ENCODE assay signal across 30 mouse cellular contexts in the genomic region with DNA sequence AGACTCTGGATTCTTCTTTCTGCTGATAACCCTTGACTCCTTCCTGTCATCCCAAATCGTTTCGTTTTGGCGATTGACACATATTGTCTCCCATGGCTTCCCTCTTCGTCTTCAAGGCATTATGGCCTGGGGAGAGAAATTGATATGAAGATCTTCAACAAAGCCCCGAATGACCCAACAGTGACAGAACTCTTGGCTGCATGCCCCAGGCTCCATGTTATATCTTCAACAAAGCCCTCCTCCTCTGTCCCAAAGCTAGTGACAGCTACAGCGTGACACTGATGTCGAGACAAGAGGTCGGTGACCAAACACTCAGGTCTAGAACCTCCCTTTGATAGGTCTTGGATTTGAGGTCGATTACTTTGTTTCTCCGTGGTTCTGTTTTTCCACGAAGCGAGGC.
"Had no signal": no experiment of that assay in that cellular context is flagged by ENCODE, and none has a peak within 500 bp of the region (broad histone marks: within the 10 kb centered on the region; RNA-seq: fewer than 3 reads in every experiment).

No protein-coding gene starts in this region.

- H3K4me2 ChIP-seq: limb, embryonic 12.5 days; limb, embryonic 13.5 days; limb, embryonic 15.5 days; liver, embryonic 11.5 days; liver, embryonic 12.5 days; liver, embryonic 13.5 days; liver, embryonic 15.5 days; lung, embryonic 15.5 days; midbrain, embryonic 11.5 days; midbrain, embryonic 12.5 days; midbrain, embryonic 13.5 days; midbrain, embryonic 15.5 days; neural tube, embryonic 12.5 days had no signal

- H3K27ac ChIP-seq: limb, embryonic 10.5 days; limb, embryonic 12.5 days; limb, embryonic 13.5 days; limb, embryonic 15.5 days; liver, embryonic 12.5 days; liver, embryonic 13.5 days; liver, embryonic 14.5 days; liver, embryonic 15.5 days; lung, embryonic 15.5 days; macrophage; midbrain, embryonic 10.5 days; midbrain, embryonic 12.5 days; midbrain, embryonic 13.5 days; midbrain, embryonic 15.5 days; neural tube, embryonic 12.5 days had no signal

- H3K9me3 ChIP-seq: limb, embryonic 10.5 days; limb, embryonic 12.5 days; limb, embryonic 13.5 days; limb, embryonic 15.5 days; liver, embryonic 12.5 days; liver, embryonic 13.5 days; liver, embryonic 15.5 days; lung, embryonic 15.5 days; midbrain, embryonic 10.5 days; midbrain, embryonic 12.5 days; midbrain, embryonic 13.5 days; midbrain, embryonic 15.5 days; neural tube, embryonic 12.5 days had no signal

- H3K4me3 ChIP-seq: limb, embryonic 10.5 days; limb, embryonic 12.5 days; limb, embryonic 13.5 days; limb, embryonic 15.5 days; liver, embryonic 12.5 days; liver, embryonic 13.5 days; liver, embryonic 15.5 days; lung, embryonic 15.5 days; megakaryocyte, embryonic 14.5 days; midbrain, embryonic 10.5 days; midbrain, embryonic 12.5 days; midbrain, embryonic 13.5 days; midbrain, embryonic 15.5 days; myocyte; neural tube, embryonic 12.5 days had no signal

- H3K9ac ChIP-seq: limb, embryonic 12.5 days; limb, embryonic 13.5 days; limb, embryonic 15.5 days; liver, embryonic 12.5 days; liver, embryonic 13.5 days; liver, embryonic 14.5 days; liver, embryonic 15.5 days; liver, postnatal 0 days; lung, embryonic 15.5 days; midbrain, embryonic 12.5 days; midbrain, embryonic 13.5 days; midbrain, embryonic 15.5 days; neural tube, embryonic 12.5 days had no signal

- H3K27me3 ChIP-seq: limb, embryonic 12.5 days; limb, embryonic 13.5 days; limb, embryonic 15.5 days; liver, embryonic 12.5 days; liver, embryonic 13.5 days; liver, embryonic 15.5 days; lung, embryonic 15.5 days; midbrain, embryonic 12.5 days; midbrain, embryonic 13.5 days; midbrain, embryonic 15.5 days; neural tube, embryonic 12.5 days had no signal

- H3K36me3 ChIP-seq: limb, embryonic 10.5 days; limb, embryonic 12.5 days; limb, embryonic 13.5 days; limb, embryonic 15.5 days; liver, embryonic 12.5 days; liver, embryonic 13.5 days; liver, embryonic 15.5 days; lung, embryonic 15.5 days; midbrain, embryonic 10.5 days; midbrain, embryonic 12.5 days; midbrain, embryonic 13.5 days; midbrain, embryonic 15.5 days; neural tube, embryonic 12.5 days had no signal

- ATAC-seq: liver, embryonic 12.5 days; liver, postnatal 0 days; lung, postnatal 0 days; midbrain, embryonic 13.5 days; midbrain, embryonic 15.5 days; midbrain, embryonic 16.5 days had no signal

- H3K4me1 ChIP-seq: limb, embryonic 10.5 days; limb, embryonic 12.5 days; limb, embryonic 13.5 days; limb, embryonic 15.5 days; lung, embryonic 15.5 days; megakaryocyte, embryonic 14.5 days; midbrain, embryonic 12.5 days; midbrain, embryonic 13.5 days; midbrain, embryonic 15.5 days; neural tube, embryonic 12.5 days had no signal

- DNase-seq: left cerebral cortex, postnatal 4 days; liver; liver, embryonic 13.5 days; liver, postnatal 0 days; lung, adult 18-20 months; lung, adult 2 months; lung, postnatal 14 days; lung, postnatal 36 days; lung, postnatal 4 days; midbrain, embryonic 14.5 days had no signal
